Mouse (Mus musculus) midbrain, embryonic 14.5 days (tissue): ENCODE data around the gene Ccdc162. TPM values are rescaled to one million over a fixed set of nuclear protein-coding genes. Genes with fewer than 3 reads are reported as not detected.

ENCODE experiments used
- ATAC-seq: fragments of 200-750 bp; cut with Nextera tagmentation; 2 replicates; pipeline ENCODE4 v1.8.0; 2017; ENCODE audit warnings: moderate number of reproducible peaks, moderate library complexity; ENCODE audit not compliant: low FRiP score, low TSS enrichment
- DNase-seq: peaks from one replicate; pipeline ENCODE4 v3.0.0-alpha.2; 2015
- H3K27ac ChIP-seq: fragments of 300-500 bp; sonication (generic); replicated peaks from 2 replicates; pipeline ENCODE4 v1.5.1; 2014; ENCODE audit warnings: mild to moderate bottlenecking, low read depth, low read length, moderate library complexity
- H3K27me3 ChIP-seq: fragments of 300-500 bp; sonication (generic); 2 replicates; pipeline ENCODE4 v1.6.1; 2014; ENCODE audit warnings: low read length, control low read depth, mixed read lengths; ENCODE audit not compliant: control insufficient read depth, insufficient read depth
- H3K36me3 ChIP-seq: fragments of 300-500 bp; sonication (generic); 2 replicates; pipeline ENCODE4 v1.6.1; 2014; ENCODE audit warnings: low read length, control low read depth; ENCODE audit not compliant: control insufficient read depth, insufficient read depth
- H3K4me1 ChIP-seq: fragments of 300-500 bp; sonication (generic); 2 replicates; pipeline ENCODE4 v1.6.1; 2014; ENCODE audit warnings: mild to moderate bottlenecking, antibody characterized with exemption, low read length, control low read depth; ENCODE audit not compliant: control insufficient read depth, insufficient read depth
- H3K4me2 ChIP-seq: fragments of 300-500 bp; sonication (generic); 2 replicates; pipeline ENCODE4 v1.6.1; 2014; ENCODE audit warnings: mild to moderate bottlenecking, low read length, moderate library complexity
- H3K4me3 ChIP-seq: fragments of 300-500 bp; sonication (generic); replicated peaks from 2 replicates; pipeline ENCODE4 v1.5.1; 2014; ENCODE audit warnings: low read depth, low read length
- H3K9ac ChIP-seq: fragments of 300-500 bp; sonication (generic); replicated peaks from 2 replicates; pipeline ENCODE4 v1.6.1; 2014; ENCODE audit warnings: mild to moderate bottlenecking, low read length, moderate library complexity
- H3K9me3 ChIP-seq: fragments of 300-500 bp; sonication (generic); 2 replicates; pipeline ENCODE4 v1.6.1; 2016; ENCODE audit warnings: low read length, control low read depth, mixed read lengths; ENCODE audit not compliant: control insufficient read depth
- WGBS: fragments of 180-500 bp; shearing (Covaris S2); extraction: QIAGEN DNeasy Blood & Tissue Kit; methylation state at CpG from one replicate; pipeline ENCODE4 v1.1.7; 2014; 5-methylcytosine and 5-hydroxymethylcytosine counted together
- polyA plus RNA-seq: library from polyadenylated mRNA; unstranded; fragments of >200 nt; fragmentation: Nextera tagmentation; extraction: Ambion mirVana; gene quantifications from 2 replicates; pipeline ENCODE4 v1.2.1, GENCODE M21; 2014

Ccdc162 gene
- polyA plus RNA-seq, 1 experiment from 2014 or later = 0.26 TPM

DNA sequence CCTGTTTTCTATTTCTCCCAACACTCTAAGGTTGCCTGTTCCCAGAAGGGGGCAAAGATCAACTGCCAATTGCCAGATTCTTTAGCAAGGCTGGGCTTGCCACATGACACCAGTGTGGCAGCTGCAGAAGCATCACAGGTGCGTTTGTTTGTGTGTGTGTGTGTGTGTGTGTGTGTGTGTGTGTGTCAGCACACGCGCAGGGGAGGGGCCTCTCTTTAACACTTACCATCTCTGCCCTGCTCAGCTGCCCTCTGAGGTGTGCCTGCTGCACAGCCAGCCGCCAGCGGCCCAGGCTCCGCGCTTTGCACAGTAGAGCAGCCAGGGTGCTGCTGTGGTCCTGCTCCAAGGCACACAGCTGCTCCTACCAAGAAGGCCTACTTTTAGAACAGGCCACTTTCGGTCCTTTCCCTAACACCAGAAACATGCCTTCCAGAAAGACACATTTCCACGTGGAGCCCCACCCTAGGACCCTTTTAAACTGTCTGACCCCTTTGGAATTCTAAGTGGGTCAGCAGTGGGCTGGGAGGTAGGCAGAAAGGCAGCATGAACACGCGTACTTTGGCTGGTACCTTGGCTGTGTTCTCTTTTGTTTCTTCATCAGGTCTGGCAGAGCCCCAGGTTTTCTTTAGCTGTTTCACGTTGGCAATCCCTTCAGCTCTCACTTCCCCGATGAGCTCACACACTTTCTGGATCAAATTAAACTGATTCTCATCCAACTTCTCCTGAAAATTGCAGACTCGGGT lies 163.4 kb downstream of the Ccdc162 start:
- H3K4me2 ChIP-seq = no peak overlapping the region
- no peak overlapping the region for H3K9ac ChIP-seq
- no peaks in the 10 kb centered on the region for H3K27me3 ChIP-seq
- 44% methylated on average over 14 of the region's 14 CpGs for WGBS
- H3K9me3 ChIP-seq = 0 out of 2 replicates have a peak, but pooled peaks cover 5% of the 10 kb centered on the region
- ATAC-seq = no peak
- H3K27ac ChIP-seq = no peak overlapping the region
- H3K36me3 ChIP-seq = no peaks in the 10 kb centered on the region
- H3K4me3 ChIP-seq = no peak overlapping the region
- DNase-seq = peak; percentile 19
- H3K4me1 ChIP-seq = no peaks in the 10 kb centered on the region

DNA sequence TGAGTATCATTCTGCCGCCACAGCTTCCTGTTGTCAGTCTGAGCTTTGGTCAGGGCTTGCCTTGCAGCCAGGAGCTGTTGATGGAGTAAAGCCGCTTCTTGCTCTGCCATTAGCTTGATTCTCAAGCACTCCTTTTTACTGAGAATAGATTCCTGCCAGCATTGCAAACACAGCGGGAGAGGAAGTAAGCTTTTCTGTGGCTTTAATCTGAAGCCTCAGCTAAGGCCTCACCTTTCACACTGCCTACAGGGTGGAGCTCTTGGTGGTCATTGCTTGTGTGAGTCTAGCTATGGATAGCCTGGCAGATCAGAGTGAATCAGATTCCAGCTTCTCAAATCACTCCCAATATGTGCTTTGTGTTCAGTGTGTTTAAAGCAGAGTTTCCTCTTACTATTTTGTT lies 164.1 kb downstream of the Ccdc162 start:
- no peak overlapping the region for H3K4me2 ChIP-seq
- no peak overlapping the region for H3K4me3 ChIP-seq
- 0 out of 2 replicates have a peak, but pooled peaks cover 5% of the 10 kb centered on the region for H3K9me3 ChIP-seq
- H3K27me3 ChIP-seq = no peaks in the 10 kb centered on the region
- no peaks in the 10 kb centered on the region for H3K4me1 ChIP-seq
- no peak overlapping the region for H3K9ac ChIP-seq
- DNase-seq = no peak
- 14% methylated on average over 3 of the region's 3 CpGs for WGBS
- ATAC-seq = no peak
- H3K27ac ChIP-seq = no peak overlapping the region
- H3K36me3 ChIP-seq = no peaks in the 10 kb centered on the region

DNA sequence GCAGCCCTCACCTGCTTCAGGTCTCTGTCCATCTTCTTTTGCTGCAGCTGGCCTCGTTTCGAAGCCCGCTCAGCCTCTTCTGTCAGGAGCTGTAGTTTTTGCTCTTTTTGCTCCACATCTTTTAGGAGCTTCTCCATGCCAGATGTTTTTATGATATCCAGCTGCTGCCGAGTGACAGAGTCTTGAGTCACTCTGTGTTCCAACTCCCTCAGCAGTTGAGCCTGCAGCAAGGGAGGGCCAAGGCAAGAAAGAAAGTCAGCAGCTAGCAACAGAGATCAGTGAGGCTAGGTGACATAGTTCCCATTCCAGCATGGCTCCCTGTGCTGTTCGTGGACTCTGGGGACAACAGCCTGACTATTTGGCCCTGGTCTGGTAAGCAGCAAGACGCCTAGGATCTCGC lies 165.7 kb downstream of the Ccdc162 start:
- WGBS = 87% methylated on average over 7 of the region's 7 CpGs
- no peaks in the 10 kb centered on the region for H3K27me3 ChIP-seq
- no peak overlapping the region for H3K27ac ChIP-seq
- H3K9ac ChIP-seq = no peak overlapping the region
- no peak overlapping the region for H3K4me3 ChIP-seq
- 0 out of 2 replicates have a peak, but pooled peaks cover 5% of the 10 kb centered on the region for H3K9me3 ChIP-seq
- no peaks in the 10 kb centered on the region for H3K4me1 ChIP-seq
- no peak overlapping the region for H3K4me2 ChIP-seq
- DNase-seq (no peak), ATAC-seq (no peak)
- H3K36me3 ChIP-seq = no peaks in the 10 kb centered on the region

DNA sequence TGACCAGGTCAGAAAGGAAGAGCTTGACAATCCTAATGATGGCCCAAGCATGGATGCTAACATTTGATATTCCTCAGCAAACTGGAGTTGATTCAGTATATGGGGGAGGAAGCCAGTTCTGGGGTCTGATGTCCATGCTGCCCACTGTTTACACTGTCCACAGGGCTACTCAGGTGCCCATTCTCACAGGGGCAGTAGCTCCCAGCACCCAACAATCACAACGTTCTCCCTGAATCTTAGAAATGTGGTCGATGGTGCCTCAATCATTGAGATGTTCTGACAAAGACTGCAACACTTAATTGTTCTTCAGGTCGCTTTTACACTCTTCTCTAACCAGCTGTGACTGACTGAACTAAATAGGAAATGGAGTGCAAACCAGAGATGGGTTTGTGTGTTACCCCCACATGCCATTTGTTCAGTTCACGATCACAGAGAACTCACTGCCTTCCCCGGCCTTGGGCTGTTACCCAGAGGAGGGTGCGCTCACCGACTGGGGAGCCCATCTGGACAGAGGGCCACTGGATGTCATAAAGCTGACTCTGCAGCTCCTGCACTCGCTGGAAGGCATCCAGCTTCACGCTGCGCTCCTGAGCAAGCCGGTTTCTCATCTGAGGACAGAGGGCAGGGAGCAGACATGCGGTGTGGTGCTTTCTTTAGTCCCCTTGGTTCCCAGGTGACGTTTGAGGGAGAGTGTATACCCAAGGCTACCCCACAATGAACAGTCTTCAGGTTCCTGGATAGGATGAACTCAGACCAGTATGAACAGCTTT lies 169.9 kb downstream of the Ccdc162 start:
- peaks cover 7% of the 10 kb centered on the region; the same call in 1 of the 2 replicates for H3K4me1 ChIP-seq
- no peak for ATAC-seq
- H3K27ac ChIP-seq = no peak overlapping the region
- WGBS = 72% methylated on average over 13 of the region's 13 CpGs
- DNase-seq = no peak
- H3K4me2 ChIP-seq = no peak overlapping the region
- H3K27me3 ChIP-seq = 0 out of 2 replicates have a peak, but pooled peaks cover 4% of the 10 kb centered on the region
- no peak overlapping the region for H3K9ac ChIP-seq
- H3K36me3 ChIP-seq = no peaks in the 10 kb centered on the region
- no peak overlapping the region for H3K4me3 ChIP-seq
- 0 out of 2 replicates have a peak, but pooled peaks cover 5% of the 10 kb centered on the region for H3K9me3 ChIP-seq

DNA sequence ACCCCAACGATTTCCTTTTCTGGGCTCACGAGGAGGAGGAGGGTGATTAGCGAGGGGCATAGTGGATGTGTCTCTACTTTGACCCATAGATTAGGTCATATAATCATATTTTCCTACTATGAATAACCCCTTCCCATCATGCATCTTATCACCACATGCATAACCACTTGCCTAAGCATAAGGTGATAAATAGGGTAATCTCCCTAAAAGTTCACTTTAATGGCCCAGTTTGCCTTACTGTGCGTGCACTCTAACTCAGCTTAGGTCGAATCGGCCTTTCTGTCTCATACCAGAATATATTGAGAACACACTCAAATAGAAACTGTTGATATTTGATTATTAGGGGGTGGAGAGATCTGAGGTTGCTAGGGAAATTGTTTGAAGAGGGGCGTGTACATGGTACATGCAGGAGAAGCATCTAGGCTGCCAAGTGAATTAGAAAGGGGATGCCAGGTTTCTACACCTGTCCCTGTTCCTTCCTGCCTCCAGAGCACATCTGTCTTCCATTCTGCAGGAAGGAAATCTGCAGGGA lies 171.1 kb downstream of the Ccdc162 start:
- no peaks in the 10 kb centered on the region for H3K36me3 ChIP-seq
- H3K27ac ChIP-seq = no peak overlapping the region
- H3K27me3 ChIP-seq = 0 out of 2 replicates have a peak, but pooled peaks cover 4% of the 10 kb centered on the region
- WGBS = 63% methylated on average over 7 of the region's 7 CpGs
- ATAC-seq = no peak
- peaks cover 7% of the 10 kb centered on the region; the same call in 1 of the 2 replicates for H3K4me1 ChIP-seq
- H3K9me3 ChIP-seq = 0 out of 2 replicates have a peak, but pooled peaks cover 5% of the 10 kb centered on the region
- no peak overlapping the region for H3K4me3 ChIP-seq
- H3K4me2 ChIP-seq = no peak overlapping the region
- H3K9ac ChIP-seq = no peak overlapping the region
- no peak for DNase-seq

DNA sequence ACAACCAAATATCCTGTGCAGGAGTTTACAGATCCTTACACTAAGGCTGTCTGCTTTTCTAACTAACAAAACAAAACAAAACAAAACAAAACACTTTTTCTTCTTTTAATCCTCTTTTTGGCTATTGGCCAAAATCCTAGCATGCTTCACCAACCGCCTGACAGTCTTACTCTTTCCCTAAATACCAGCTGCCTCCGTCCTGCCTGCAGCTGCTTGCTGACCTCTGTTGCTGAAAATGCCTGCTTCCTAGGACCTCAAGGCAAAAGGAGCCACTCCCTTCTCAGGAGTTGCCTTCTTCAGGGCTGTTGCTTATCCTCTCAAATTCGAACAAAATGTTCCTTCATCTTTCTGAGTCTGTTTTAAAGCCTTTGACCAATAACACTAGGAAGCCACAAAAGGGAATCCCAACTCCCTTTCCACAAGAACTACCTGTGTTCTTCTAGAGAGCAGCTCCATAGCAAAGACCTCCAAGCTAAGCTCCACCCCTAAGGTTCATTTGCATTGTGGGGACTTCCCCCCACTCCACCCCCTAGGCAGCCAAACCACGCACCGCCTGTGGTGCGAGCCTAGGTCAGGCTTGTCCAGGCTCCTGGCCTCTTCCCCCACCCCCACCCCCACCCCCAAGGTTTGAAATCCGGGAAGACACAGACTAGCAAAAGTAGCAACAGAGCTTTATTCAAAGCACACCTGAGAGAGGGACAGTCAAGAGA lies 171.8 kb downstream of the Ccdc162 start:
- H3K4me3 ChIP-seq = no peak overlapping the region
- WGBS = 2% methylated on average over 7 of the region's 7 CpGs
- DNase-seq (peak; percentile 62), ATAC-seq (no peak)
- no peak overlapping the region for H3K27ac ChIP-seq
- H3K27me3 ChIP-seq = 0 out of 2 replicates have a peak, but pooled peaks cover 4% of the 10 kb centered on the region
- H3K36me3 ChIP-seq = no peaks in the 10 kb centered on the region
- peaks cover 7% of the 10 kb centered on the region; the same call in 1 of the 2 replicates for H3K4me1 ChIP-seq
- H3K9me3 ChIP-seq = 0 out of 2 replicates have a peak, but pooled peaks cover 5% of the 10 kb centered on the region
- H3K9ac ChIP-seq = no peak overlapping the region
- no peak overlapping the region for H3K4me2 ChIP-seq

DNA sequence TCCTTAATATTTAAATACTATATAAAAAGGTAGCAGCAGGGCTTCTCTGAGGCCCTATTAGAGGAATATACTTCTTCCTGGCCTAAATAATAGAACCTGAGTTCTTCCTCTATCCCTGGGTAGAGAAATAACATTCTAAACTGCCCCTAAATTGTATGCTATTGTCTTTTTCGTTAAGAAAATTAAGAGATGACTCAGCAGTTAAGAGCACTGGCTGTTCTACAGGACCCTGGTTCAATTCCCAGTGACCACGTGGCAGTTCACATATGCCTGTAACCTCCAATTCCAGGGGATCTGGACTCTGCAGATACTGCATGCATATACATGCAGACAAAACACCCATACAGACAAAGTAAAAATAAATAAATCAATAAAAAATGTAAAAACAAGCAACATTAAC lies 172.6 kb downstream of the Ccdc162 start:
- Histone ChIP-seq H3K36me3 (no peaks in the 10 kb centered on the region), H3K9ac (no peak overlapping the region), H3K9me3 (no peaks in the 10 kb centered on the region), H3K4me1 (peaks cover 7% of the 10 kb centered on the region; the same call in 1 of the 2 replicates), H3K4me3 (no peak overlapping the region), H3K27ac (no peak overlapping the region), H3K27me3 (0 out of 2 replicates have a peak, but pooled peaks cover 4% of the 10 kb centered on the region), H3K4me2 (no peak overlapping the region)
- DNase-seq (no peak), ATAC-seq (no peak)
- WGBS = 74% methylated on average over 2 of the region's 2 CpGs

DNA sequence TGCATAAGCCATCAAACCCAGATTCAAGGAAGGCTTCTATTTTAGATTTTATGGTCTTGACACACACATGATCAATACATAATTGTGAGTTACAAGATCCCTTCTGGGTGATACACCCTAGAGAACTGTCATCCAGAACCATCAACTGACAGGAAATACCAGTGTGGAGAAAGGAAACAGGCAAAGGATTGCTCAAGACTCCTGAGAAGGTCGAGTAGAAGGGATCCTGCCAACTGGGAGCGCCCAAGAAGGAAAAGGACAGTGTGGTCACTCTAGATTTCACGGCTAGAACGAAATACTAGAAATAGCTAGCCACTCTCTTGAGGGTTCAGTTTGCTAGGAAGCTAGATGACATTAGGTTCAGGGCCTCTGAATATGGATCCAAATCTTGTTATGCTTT lies 173.0 kb downstream of the Ccdc162 start:
- Histone ChIP-seq H3K36me3 (no peaks in the 10 kb centered on the region), H3K27me3 (0 out of 2 replicates have a peak, but pooled peaks cover 4% of the 10 kb centered on the region), H3K4me1 (peaks cover 7% of the 10 kb centered on the region; the same call in 1 of the 2 replicates), H3K4me3 (no peak overlapping the region), H3K27ac (no peak overlapping the region), H3K9me3 (no peaks in the 10 kb centered on the region), H3K4me2 (no peak overlapping the region), H3K9ac (no peak overlapping the region)
- WGBS = 89% methylated on average over 4 of the region's 4 CpGs
- ATAC-seq (no peak), DNase-seq (no peak)
